Mouse (Mus musculus) A20 (cell line): ENCODE measurements around the gene Idh2.

Experiments
- DNase-seq: peaks from one replicate; pipeline ENCODE4 v3.0.0-alpha.2; 2011; ENCODE audit warnings: low read depth, low spot score

Idh2 gene

GRCm38 (mm10) chr7:80123115-80123514, 7.9 kb upstream of the Idh2 start:
- peak; percentile 64 for DNase-seq

GRCm38 (mm10) chr7:80121083-80121482, 5.9 kb upstream of the Idh2 start:
- DNase-seq, result no peak

- no peak for DNase-seq
These were observed 4.0 kb upstream of the Idh2 start for GRCm38 (mm10) chr7:80119198-80119597.

- DNase-seq, result no peak
These were observed 966 bp upstream of the Idh2 start for GRCm38 (mm10) chr7:80116158-80116557.

- DNase-seq, result no peak
These were observed 555 bp downstream of the Idh2 start for GRCm38 (mm10) chr7:80114451-80115223.

GRCm38 (mm10) chr7:80113989-80114388, 1.2 kb downstream of the Idh2 start:
- DNase-seq, result no peak

- no peak for DNase-seq
These were observed 3.8 kb downstream of the Idh2 start for GRCm38 (mm10) chr7:80111066-80112045.

- DNase-seq, result no peak
These were observed 8.8 kb downstream of the Idh2 start for GRCm38 (mm10) chr7:80106441-80106840.

GRCm38 (mm10) chr7:80105637-80106390, 9.4 kb downstream of the Idh2 start:
- no peak for DNase-seq

GRCm38 (mm10) chr7:80103335-80103734, 11.9 kb downstream of the Idh2 start:
- DNase-seq, result no peak

GRCm38 (mm10) chr7:80098389-80098976, 16.7 kb downstream of the Idh2 start:
- no peak for DNase-seq

- no peak for DNase-seq
These were observed 19.4 kb downstream of the Idh2 start for GRCm38 (mm10) chr7:80095598-80096309.

- no peak for DNase-seq
These were observed 20.7 kb downstream of the Idh2 start for GRCm38 (mm10) chr7:80094481-80094880.

GRCm38 (mm10) chr7:80092351-80093046, 22.7 kb downstream of the Idh2 start:
- DNase-seq, result no peak

- DNase-seq, result no peak
These were observed 23.4 kb downstream of the Idh2 start for GRCm38 (mm10) chr7:80091866-80092210.

- peak; percentile 80 for DNase-seq
These were observed 24.0 kb downstream of the Idh2 start for GRCm38 (mm10) chr7:80091004-80091865.

- no peak for DNase-seq
These were observed 24.8 kb downstream of the Idh2 start for GRCm38 (mm10) chr7:80090191-80091003.

GRCm38 (mm10) chr7:80088191-80088590, 27.0 kb downstream of the Idh2 start:
- no peak for DNase-seq
